Mouse (Mus musculus) neutrophil, adult 5-6 weeks (primary cell): ENCODE measurements around the gene Ndufv3. TPM values are rescaled to one million over a fixed set of nuclear protein-coding genes. Genes with fewer than 3 reads are reported as not detected.

Experiments
- ATAC-seq: fragments of 151-379, 151-347 bp; 2 replicates; pipeline ENCODE4 v1.8.0; 2017; ENCODE audit warnings: mild to moderate bottlenecking, moderate TSS enrichment; ENCODE audit not compliant: insufficient number of reproducible peaks, poor library complexity, low FRiP score, severe bottlenecking; ENCODE audit errors: extremely low read depth
- total RNA-seq: library from RNA; stranded (forward); fragments of 200-1000 nt; gene quantifications from 2 replicates; pipeline ENCODE4 v1.2.3, GENCODE M21; 2017

Gene Ndufv3
- total RNA-seq, result 69.1 and 76.3 TPM in 2 replicates

DNA sequence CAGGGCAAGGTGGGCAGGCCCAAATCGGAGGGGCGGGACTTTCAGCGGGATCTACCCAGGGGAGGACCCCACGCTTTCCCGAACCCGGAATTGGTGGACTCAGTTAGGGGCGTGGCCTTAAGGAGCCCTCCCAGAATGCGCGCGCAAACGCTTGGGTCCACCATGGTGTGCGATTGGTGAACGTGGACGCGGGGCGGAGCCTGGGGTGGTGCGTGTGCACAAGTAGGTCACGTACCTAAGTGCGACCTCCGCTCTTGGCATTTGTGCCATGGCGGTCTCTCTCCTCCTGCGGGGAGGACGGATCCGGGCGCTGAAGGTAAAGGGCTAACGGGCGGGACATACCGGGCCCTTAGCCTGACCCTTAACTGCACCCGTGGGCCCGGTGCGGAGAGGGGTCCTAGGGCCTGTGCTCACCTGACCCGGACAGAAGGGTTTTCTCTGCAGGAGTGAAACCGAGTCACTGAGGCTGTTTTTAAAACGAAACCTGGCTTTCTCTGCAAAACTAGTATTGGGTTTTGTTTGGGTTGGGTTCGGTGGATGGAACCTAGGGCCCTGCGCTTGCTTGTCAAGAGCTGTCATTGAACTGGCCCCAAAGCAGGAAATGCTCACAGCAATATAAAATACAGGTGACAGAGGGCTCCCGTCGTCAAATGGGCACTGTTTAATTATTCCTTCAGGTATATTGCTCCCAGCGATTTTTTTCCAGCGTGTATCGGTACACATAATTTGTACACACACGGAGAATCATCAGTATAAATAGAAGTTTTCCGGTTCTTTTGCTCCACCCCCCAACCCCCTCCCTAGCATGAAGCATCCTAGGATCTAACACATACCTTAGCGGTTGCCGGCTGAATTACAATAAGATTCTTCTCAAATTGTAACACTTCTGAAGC, at the start of gene Ndufv3, which contains the start of gene Wdr4:
Gene Ndufv3 (plus strand): TSS at position 170 of the 893 bp plus-strand sequence.
Gene Wdr4 (minus strand): TSS at position 35 of the 893 bp plus-strand sequence.
- ATAC-seq, result peak; percentile 95

DNA sequence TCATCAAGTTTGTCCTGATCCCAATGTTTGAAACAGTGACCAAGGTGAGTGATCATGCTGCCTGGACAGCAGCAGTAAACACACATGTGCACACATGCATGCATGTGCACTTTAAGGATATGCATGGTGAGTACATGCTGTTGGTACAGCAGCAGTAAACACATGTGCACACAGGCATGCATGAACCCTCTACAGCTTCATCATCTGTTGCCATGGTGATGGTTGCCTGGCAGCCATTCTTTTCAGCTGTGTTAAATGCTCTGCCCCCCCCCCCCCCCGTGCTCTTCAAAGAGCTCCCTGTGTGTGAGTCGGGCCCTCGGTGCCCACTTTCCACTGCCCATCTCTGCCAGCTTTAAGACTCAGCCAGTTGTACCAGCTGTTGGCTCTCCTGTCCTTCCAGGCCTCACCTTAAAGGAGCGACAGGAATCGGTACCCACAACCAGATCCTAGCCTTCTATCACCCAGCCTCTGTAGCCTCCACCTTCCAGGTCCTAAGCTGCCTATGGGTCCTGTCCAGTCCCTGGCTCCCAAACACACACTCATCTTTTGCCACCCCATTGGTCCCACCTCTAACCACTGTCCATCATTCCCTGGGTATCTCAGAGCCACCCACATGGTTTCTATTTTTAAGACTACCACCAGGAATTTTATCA, 49.0 kb upstream of the Ndufv3 start:
- no peak for ATAC-seq

DNA sequence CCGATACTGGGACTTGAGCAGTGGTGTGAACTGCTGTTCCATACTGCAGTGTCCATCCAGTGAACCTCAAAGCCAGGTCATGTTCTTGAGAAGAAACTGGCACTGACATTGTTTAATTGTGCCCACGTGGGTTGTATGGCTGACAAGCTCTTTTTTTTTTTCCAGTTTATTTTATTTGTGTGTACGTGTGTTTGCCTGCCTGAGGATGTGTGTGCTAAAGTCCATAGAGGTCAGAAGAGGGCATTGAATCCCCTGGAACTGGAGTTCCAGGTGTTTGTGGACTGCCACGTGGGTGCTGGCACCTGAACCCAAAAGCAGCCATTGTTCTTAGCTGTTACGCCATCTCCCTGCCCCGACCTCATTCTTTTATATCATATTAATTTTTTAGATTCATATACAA, 45.5 kb upstream of the Ndufv3 start:
- ATAC-seq, result no peak

DNA sequence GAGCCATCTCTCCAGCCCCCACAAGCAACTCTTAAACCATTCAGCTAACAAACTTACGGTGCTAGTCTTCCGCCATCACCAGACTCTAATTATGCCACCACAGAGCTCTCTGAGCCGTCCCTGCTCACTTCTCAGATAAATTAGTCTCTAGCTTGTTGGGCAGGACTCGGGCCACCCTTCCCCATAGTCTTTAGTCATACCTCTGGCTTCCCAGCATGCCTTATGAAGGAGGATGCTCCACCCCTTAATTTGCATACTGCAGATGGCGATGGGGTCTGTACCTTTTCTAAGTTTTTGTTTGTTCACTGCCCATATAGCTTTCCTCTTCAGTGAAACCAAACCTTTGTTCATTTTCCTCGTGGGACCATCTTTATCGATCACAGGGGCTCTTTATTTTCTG, 41.3 kb upstream of the Ndufv3 start:
- ATAC-seq, result no peak

DNA sequence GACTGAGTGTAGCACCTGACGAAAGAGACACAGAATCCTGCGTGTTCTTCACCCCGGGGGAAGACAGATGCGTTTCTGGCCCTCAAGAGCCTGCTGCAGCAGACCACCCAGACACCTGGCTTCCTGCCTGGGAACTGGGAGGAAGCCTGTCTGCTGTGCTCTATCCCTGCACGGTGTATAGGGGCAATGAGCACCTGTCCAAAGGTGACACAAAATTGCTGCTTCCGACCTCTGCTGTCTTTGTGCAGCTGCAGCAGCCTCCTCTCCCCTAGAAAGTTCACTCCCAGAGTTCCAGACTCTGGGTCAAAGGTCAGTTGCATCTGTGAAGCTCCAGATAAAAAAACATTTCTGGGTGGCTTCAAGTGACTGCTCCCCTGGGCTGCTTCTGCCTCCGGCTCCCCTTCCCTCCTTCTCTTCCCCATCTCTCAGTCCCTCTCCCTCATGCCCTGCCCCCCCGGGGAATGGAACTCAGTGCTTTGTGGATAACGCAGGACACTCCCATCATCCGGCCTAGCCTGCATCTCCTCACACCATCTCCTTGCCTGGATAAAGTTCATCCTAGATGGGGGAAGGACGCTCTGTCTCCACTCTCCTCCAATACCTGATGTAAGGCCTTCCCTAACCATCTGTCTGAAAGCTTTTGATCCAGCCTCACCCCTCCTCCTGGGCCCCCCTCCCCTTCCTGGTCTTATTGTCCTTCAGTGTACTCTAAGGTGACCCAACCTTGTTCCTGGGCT, 40.6 kb upstream of the Ndufv3 start:
- ATAC-seq, result no peak

DNA sequence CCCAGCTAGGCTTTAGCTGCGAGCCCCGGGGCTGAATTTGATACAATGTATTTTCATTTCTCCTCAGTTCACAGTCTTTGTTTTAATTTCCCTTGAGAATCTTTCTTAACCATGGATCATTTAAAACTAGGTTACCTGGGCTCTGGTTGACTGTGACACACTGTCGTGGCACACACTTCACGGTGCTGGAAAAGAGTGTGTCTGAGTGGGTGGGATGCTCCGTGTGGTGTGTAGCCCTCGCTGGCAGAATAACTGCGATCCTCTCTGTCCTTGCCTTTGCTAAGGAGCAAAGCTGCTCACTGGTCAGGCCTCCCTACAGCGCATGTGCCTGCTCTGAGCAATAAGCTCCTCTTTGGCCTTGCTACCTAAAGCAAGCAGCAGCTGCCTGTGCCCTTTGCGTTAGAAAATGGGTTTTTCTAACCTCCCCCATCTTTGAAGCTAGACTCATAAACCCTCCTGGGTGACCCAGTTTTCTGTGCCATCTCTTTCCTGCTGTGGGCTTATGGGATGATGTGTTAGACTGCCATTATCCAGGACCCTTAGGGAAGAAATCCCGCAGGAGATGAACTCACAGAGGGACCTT, 33.2 kb upstream of the Ndufv3 start:
- ATAC-seq, result no peak

DNA sequence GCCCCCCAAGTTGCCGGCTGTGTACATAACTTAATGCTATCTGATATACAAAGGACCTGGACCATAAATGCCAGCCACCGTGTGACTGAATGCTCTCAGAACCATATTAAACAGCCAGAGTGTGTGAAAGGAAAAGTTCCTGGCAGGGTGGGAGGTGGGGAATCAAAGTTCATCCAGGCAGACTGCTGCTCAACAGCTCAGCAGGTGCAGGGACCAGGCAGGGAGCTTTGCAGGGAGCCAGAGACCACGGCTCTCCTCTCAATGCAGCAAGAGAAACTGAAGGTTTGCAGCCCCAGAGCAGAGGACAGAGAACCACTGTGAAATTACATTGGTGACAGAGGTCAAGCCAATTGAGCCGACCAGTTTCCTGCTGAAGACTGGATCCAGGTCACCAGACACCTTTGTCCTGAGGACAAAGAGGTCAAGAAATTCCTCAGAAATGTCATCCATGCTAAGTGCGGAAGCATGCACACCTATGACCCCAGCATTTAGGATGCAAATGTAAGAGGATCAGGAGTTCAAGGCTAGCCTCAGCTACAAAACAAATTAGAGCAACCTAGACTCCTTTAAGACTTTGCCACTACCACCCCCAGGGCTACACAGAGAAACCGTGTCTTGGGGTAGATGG, 32.4 kb upstream of the Ndufv3 start:
- ATAC-seq, result no peak

DNA sequence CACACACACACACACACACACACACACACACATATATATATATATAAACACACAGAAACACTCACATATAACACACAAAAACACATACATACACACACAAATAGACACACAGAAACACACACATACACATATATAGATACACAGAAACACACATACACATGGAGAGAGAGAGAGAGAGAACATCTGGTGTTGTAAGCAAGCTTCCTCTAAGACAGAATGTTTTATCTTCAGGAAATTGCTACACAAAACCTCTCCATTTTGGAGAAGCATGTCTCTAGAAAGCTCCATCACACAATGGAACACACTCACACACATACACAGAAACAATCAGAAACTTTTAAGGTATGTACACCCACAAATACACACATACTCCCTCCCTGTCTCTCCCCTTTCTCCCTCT, 28.6 kb upstream of the Ndufv3 start:
- no peak for ATAC-seq

DNA sequence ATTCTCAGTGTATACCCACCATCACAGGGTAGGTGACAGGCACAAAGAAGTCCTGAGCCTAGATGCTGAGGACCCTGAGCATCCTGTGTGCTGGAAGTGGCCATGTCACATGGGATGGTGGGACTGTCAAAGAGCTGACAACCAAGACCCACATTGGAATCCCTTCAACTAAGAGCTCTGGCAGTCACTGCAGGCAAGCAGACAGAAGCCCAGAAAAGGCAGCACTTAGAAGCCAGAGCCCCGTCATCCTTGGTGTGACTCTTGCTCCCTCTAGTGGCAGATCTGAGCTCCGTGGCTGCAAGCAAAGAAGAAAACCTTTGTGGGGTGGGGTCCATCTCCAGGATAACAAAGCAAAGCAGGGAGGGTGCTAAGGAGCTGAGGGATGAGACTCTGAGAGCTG, 27.5 kb upstream of the Ndufv3 start:
- ATAC-seq, result peak; percentile 71

DNA sequence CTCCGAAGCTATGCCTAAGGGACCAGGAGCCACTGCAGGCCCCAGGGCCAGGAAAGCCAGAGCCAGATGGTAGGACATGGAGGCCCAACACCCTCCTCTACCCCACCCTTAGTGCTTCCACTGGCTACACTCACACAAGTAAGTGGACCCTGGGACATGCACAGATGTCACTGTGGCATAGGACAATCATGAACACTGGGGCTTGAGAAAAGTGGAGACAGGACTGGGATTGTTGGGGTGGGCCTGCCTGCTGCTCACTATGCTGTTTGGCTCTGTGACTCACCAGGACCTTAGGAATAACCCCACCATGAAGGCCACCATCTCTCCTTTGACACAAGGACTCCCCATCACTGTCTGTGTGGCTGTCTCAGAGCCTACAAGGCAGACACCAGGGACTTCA, 24.9 kb upstream of the Ndufv3 start:
- ATAC-seq, result no peak

DNA sequence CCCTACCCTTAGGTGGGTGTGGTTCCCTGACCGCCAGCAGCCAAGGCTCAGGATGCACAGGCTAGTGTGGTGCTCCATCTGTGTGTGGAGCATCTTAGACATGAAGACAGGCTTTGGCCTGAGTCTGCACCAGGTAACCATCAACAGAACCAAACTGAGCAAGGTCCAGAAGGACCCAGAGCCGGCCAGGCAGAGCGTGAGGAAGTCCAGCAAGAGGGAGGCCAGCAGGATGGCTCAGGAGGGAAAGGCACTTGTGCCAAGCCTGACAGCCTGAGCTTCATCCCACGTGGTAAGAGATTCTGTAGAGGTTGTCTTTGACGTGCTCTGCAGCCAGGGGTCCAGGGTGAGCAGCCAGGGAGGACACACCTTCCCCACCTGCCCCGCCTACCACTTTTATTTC, 22.2 kb upstream of the Ndufv3 start:
- ATAC-seq, result no peak

DNA sequence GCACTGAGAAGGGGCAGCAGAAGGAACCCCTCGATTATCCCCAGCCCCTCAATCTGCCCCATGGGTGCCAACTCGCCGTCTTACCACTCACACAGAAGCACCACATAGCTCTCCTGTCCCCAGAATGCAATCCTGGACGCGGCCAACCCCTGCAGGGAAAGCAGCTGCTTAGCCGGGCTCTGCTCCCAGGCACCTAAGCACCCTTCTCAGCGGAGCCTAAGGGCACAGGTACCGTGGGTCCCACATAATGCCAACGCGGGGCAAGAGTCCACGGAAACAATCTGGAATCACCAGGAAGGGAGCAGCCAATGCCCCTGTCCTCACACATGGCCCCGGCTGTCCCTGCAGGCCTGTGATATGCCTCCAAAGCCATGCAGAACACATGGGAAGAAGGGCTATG, 20.2 kb upstream of the Ndufv3 start:
- no peak for ATAC-seq

DNA sequence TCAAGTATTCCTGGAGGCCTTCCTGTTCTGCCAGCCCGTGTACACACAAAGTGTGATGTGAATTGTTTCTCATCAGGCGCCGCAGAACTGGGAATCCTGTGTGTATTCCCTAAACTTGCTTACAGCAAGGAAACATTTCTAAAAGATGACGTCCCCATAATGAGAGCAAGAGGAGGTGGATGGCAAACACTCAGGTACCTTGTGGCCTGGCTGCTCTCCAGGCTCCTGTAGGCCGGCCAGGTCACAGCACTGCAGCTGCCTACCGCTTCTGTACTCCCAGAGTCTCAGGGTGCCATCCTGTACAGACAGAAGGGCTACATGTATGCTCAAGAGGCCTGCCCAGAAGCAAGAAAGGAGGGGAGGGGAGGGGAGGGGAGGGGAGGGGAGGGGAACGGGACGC, 19.5 kb upstream of the Ndufv3 start:
- ATAC-seq, result no peak

DNA sequence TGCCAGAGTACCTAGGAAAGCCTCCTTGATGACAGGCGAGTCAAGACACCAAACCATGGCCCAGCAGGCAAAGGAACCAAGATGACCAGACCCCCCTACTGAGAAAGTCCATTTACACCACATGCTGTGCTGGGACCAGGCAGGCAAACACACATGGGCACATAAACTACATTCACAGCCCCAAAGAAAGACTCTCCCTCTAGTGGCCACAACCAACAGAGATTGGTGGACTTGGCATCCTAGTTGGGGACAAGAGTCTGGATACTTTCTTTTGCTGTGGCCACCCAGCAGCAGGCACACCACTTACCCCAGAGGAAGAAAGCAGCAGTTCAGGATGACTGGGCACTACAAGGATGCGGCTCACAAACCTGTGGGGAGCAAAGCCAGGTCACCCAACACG, 19.0 kb upstream of the Ndufv3 start:
- no peak for ATAC-seq

DNA sequence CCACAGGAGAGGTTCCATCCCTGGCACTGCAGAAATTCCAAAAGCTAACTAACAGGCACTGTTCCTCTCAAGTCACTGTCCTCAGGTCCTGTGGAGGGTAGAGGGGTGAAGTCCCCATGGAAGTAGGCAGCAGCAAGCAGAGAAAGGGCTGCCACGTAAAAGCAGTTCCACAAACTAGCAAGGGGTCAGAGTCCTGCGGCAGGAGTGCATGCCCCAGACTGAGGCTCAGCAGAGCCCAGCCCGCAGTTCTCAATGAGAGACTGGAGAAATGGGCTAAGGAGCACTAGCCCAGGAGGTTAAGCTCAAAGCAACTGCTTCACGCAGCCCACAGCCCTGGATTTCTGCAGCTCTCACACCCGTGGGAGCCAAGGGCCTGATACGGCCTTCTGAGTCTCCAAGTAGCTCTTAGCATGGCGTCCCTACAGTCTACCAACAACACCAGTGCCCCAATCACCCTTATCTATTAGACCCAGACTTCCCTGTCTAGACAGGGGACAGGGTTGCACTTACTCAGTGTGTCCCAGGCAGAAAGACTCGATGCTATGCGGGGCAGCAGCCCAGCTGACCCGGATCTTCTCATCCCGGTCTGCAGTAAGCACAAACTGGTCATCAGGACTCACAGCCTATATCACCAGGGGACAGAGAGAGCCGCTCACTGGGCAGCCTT, 17.5 kb upstream of the Ndufv3 start:
- no peak for ATAC-seq

DNA sequence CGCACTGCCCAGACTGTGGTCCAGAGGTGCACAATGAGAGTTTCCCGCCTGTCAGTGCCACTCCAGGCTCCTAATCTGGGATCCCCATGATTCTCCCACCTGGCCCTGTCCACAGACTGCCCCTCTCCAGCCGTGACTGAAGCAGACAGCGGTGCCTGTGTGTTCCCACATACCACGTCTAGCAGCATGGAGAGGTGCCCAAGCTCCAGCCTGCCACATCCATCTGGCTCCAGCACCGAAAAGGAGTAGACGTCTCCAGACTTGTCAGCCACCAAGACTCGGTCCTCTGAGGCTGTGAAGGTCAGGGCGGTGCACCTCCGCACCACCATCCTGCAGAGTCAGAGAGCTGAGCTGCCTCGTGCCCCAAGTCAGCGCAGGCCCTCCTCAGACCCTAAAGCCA, 16.6 kb upstream of the Ndufv3 start:
- no peak for ATAC-seq

DNA sequence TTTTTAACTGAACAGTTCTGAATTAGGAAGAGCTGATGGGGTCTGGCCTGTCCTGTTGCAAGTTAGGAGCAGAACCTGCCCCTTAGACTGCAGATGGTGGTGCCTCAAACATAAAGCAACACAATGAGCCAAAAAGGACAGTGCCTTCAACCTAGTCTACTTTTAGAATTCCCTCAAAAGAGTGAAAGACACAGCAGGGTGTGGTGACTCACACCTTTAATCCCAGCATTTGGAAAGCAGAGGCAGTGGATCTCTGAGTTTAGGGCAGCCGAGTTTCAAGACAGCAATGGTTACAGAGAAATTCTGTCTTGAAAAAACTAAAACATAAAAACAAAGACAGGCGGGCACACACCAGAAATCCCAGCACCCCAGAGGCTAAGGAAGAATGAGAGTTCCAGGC, 16.0 kb upstream of the Ndufv3 start:
- no peak for ATAC-seq

DNA sequence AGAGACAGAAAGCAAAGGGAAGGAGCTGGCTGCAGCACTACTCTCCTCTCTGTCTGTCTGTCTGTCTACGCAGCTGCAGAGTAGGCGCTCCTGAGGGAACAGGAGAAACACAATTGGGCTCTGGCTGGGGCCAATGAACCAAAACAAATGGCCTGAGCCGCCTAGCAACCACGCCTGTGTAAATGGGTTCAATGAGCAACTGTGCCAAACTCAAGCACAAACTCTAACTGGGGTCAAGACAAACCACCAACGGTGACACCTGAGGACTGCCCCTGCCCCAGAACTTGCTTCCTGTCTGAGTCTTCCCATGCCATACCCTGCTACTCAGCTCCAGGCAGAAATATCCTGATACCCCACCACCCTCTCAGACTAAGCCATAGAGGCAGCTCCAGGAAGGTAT, 14.9 kb upstream of the Ndufv3 start:
- ATAC-seq, result no peak
